Mouse (Mus musculus) bone marrow macrophage, adult 2 months (primary cell): ENCODE measurements around the gene Nos1.

Experiments used
- CTCF ChIP-seq: IDR thresholded peaks from 2 replicates; pipeline ENCODE4 v1.5.1; 2012; ENCODE audit warnings: low read depth, mild to moderate bottlenecking, low read length, moderate library complexity
- POLR2A ChIP-seq: IDR thresholded peaks from 2 replicates; pipeline ENCODE4 v1.6.1; 2012; ENCODE audit warnings: mild to moderate bottlenecking, low read depth, low read length, borderline replicate concordance

DNA sequence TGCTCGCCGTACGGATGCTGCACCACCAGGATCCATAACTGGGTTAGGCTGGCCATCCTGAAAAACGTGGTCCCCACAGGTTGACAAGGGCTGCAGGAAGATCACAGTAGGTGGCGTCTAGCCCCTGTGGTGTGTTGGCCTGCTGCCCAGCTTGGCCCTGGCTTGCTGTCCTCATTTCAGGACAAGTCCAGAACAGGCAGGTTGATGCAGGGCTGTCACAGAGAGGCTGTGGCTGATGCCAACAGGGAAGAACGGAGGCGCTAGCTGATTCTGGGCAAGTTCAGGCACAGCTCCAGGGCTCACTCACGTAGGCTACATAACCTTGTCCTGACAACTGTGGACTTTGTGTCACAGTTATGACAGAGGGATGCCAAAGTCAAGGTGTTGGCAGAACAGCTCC lies 108.7 kb downstream of the Nos1 start:
- TF ChIP-seq CTCF (no peak), POLR2A (no peak)
